Mouse (Mus musculus): Measurements from ENCODE around the gene Gm11397.
"Not testable (repeated sequence)": the region's sequence is repeated elsewhere in the genome, so short reads cannot be mapped to it uniquely, and the experiment has no call there.

The Gm11397 gene

GRCm38 (mm10) chr13:33395461-33395860 lies at the start of gene Gm11397:
TSS of gene Gm11397 (plus strand) at chr13:33395761.
- not testable (repeated sequence) for DNase-seq

DNA sequence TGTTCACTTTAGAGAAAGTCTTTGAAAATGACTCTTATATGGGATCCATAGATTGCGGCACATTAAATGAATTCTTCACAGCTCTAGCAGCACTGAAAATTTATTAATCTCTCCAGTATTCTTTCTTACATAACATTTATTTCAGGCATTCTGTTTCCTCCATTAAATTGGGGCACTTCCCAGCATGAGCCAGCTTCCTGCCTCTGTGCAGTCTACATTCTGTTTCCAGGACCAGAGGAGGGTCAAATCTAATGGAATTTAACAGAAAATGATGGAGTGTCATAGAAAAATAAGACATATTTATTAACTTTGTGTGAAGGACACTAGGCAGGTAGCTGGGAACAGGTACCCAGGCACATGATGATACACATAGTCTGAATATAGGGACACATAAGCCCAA lies 38.9 kb upstream of the Gm11397 start:
- DNase-seq: not testable (repeated sequence)

GRCm38 (mm10) chr13:33432714-33433113 lies 37.2 kb downstream of the Gm11397 start:
- not testable (repeated sequence) for DNase-seq
